Mouse (Mus musculus): Measurements from ENCODE around the gene Rnf145. TPM values are rescaled to one million over a fixed set of nuclear protein-coding genes. Genes with fewer than 3 reads are reported as not detected.

Rnf145 gene
- total and polyA plus RNA-seq, 2 experiments from 2014 or later: 23.3 to 38.1 TPM

GRCm38 (mm10) chr11:44593016-44593415 lies 74.3 kb downstream of the Rnf145 start:
- 89% methylated on average over 6 of the region's 6 CpGs for WGBS
- H3K36me3 ChIP-seq (replicated peaks; ENCODE audit: control insufficient read depth, insufficient read depth, low read length): no peaks in the 10 kb centered on the region
- DNase-seq (ENCODE audit: low spot score) (no peak), ATAC-seq (ENCODE audit: insufficient read depth, low read depth) (no peak)
- H3K27ac ChIP-seq (ENCODE audit: low read depth): no peak overlapping the region
- TF ChIP-seq CTCF (IDR thresholded peaks at IDR 0.05; ENCODE audit: low read depth) (no peak), EP300 (IDR thresholded peaks at IDR 0.05; ENCODE audit: low read depth) (no peak)
- no peaks in the 10 kb centered on the region for H3K4me1 ChIP-seq (ENCODE audit: control insufficient read depth, insufficient read depth)
- no peak overlapping the region for H3K9ac ChIP-seq (replicated peaks; ENCODE audit: low read depth, low read length)
- no peaks in the 10 kb centered on the region for H3K27me3 ChIP-seq (ENCODE audit: control insufficient read depth, insufficient read depth, low read length)
- H3K4me3 ChIP-seq (ENCODE audit: low read depth, low read length): no peak overlapping the region
- no peaks in the 10 kb centered on the region for H3K9me3 ChIP-seq (replicated peaks; ENCODE audit: control insufficient read depth, low read length)
- no peak overlapping the region for H3K4me2 ChIP-seq (ENCODE audit: low read depth, low read length)

- ATAC-seq (ENCODE audit: insufficient read depth, low read depth) (no peak), DNase-seq (ENCODE audit: low spot score) (no peak)
- Histone ChIP-seq H3K4me1 (ENCODE audit: control insufficient read depth, insufficient read depth) (no peaks in the 10 kb centered on the region), H3K4me2 (ENCODE audit: low read depth, low read length) (no peak overlapping the region), H3K9me3 (replicated peaks; ENCODE audit: control insufficient read depth, low read length) (no peaks in the 10 kb centered on the region), H3K27me3 (ENCODE audit: control insufficient read depth, insufficient read depth, low read length) (no peaks in the 10 kb centered on the region), H3K27ac (ENCODE audit: low read depth) (no peak overlapping the region), H3K4me3 (ENCODE audit: low read depth, low read length) (no peak overlapping the region), H3K36me3 (replicated peaks; ENCODE audit: control insufficient read depth, insufficient read depth, low read length) (no peaks in the 10 kb centered on the region), H3K9ac (replicated peaks; ENCODE audit: low read depth, low read length) (no peak overlapping the region)
- 75% methylated on average over 3 of the region's 3 CpGs for WGBS
- TF ChIP-seq CTCF (IDR thresholded peaks at IDR 0.05; ENCODE audit: low read depth) (no peak), EP300 (IDR thresholded peaks at IDR 0.05; ENCODE audit: low read depth) (no peak)
Measured at GRCm38 (mm10) chr11:44594768-44595167, 76.0 kb downstream of the Rnf145 start.

GRCm38 (mm10) chr11:44606881-44607280 lies 88.1 kb downstream of the Rnf145 start:
- WGBS: 78% methylated on average over 8 of the region's 8 CpGs
- TF ChIP-seq EP300 (IDR thresholded peaks at IDR 0.05; ENCODE audit: low read depth): no peak
- no peak for TF ChIP-seq CTCF (IDR thresholded peaks at IDR 0.05; ENCODE audit: low read depth)
- H3K36me3 ChIP-seq (replicated peaks; ENCODE audit: control insufficient read depth, insufficient read depth, low read length): no peaks in the 10 kb centered on the region

GRCm38 (mm10) chr11:44608646-44609045 lies 89.9 kb downstream of the Rnf145 start:
- TF ChIP-seq EP300 (IDR thresholded peaks at IDR 0.05; ENCODE audit: low read depth) (no peak), CTCF (IDR thresholded peaks at IDR 0.05; ENCODE audit: low read depth) (no peak)
- peaks cover 19% of the 10 kb centered on the region for H3K27me3 ChIP-seq (ENCODE audit: control insufficient read depth, insufficient read depth, low read length)
- ATAC-seq (ENCODE audit: insufficient read depth, low read depth) (no peak), DNase-seq (ENCODE audit: low spot score) (no peak)
- H3K27ac ChIP-seq (ENCODE audit: low read depth): no peak overlapping the region
- no peak overlapping the region for H3K4me3 ChIP-seq (ENCODE audit: low read depth, low read length)
- H3K9ac ChIP-seq (replicated peaks; ENCODE audit: low read depth, low read length): no peak overlapping the region
- 71% methylated on average over 11 of the region's 11 CpGs for WGBS
- no peaks in the 10 kb centered on the region for H3K9me3 ChIP-seq (replicated peaks; ENCODE audit: control insufficient read depth, low read length)
- H3K4me1 ChIP-seq (ENCODE audit: control insufficient read depth, insufficient read depth): peaks cover 5% of the 10 kb centered on the region; the same call in 1 of the 2 replicates
- H3K4me2 ChIP-seq (ENCODE audit: low read depth, low read length): no peak overlapping the region
- no peaks in the 10 kb centered on the region for H3K36me3 ChIP-seq (replicated peaks; ENCODE audit: control insufficient read depth, insufficient read depth, low read length)

More at GRCm38 (mm10) chr11:44606881-44607280, 88.1 kb downstream of the Rnf145 start:
- H3K27me3 ChIP-seq (ENCODE audit: control insufficient read depth, insufficient read depth, low read length): peaks cover 8% of the 10 kb centered on the region
- no peak overlapping the region for H3K9ac ChIP-seq (replicated peaks; ENCODE audit: low read depth, low read length)
- H3K4me1 ChIP-seq (ENCODE audit: control insufficient read depth, insufficient read depth): no peaks in the 10 kb centered on the region
- no peak overlapping the region for H3K4me2 ChIP-seq (ENCODE audit: low read depth, low read length)
- H3K4me3 ChIP-seq (ENCODE audit: low read depth, low read length): no peak overlapping the region
- H3K9me3 ChIP-seq (replicated peaks; ENCODE audit: control insufficient read depth, low read length): no peaks in the 10 kb centered on the region
- ATAC-seq (ENCODE audit: insufficient read depth, low read depth) (no peak), DNase-seq (ENCODE audit: low spot score) (no peak)
- no peak overlapping the region for H3K27ac ChIP-seq (ENCODE audit: low read depth)

GRCm38 (mm10) chr11:44610971-44611781 lies 92.4 kb downstream of the Rnf145 start:
- DNase-seq (ENCODE audit: low spot score) (peak; percentile 81), ATAC-seq (ENCODE audit: insufficient read depth, low read depth) (peak; percentile 84)
- Histone ChIP-seq H3K9me3 (replicated peaks; ENCODE audit: control insufficient read depth, low read length) (no peaks in the 10 kb centered on the region), H3K36me3 (replicated peaks; ENCODE audit: control insufficient read depth, insufficient read depth, low read length) (no peaks in the 10 kb centered on the region), H3K27me3 (ENCODE audit: control insufficient read depth, insufficient read depth, low read length) (peaks cover 40% of the 10 kb centered on the region), H3K27ac (ENCODE audit: low read depth) (no peak overlapping the region), H3K9ac (replicated peaks; ENCODE audit: low read depth, low read length) (no peak overlapping the region), H3K4me1 (ENCODE audit: control insufficient read depth, insufficient read depth) (peaks cover 5% of the 10 kb centered on the region; the same call in 1 of the 2 replicates), H3K4me3 (ENCODE audit: low read depth, low read length) (peak overlapping the region; percentile 39), H3K4me2 (ENCODE audit: low read depth, low read length) (peak overlapping the region; percentile 68)
- under 1% methylated on average over 45 of the region's 45 CpGs for WGBS
- TF ChIP-seq CTCF (IDR thresholded peaks at IDR 0.05; ENCODE audit: low read depth): peak; percentile 96
- no peak for TF ChIP-seq EP300 (IDR thresholded peaks at IDR 0.05; ENCODE audit: low read depth)

Measured in heart, postnatal 0 days (tissue).